Mouse (Mus musculus) induced T-regulatory cell, adult 2 months (primary cell): ENCODE results near the gene Arhgap44.

Source experiments
- DNase-seq: peaks from one replicate; pipeline ENCODE4 v3.0.0-alpha.2; 2012; ENCODE audit warnings: low read depth

Gene Arhgap44

DNA sequence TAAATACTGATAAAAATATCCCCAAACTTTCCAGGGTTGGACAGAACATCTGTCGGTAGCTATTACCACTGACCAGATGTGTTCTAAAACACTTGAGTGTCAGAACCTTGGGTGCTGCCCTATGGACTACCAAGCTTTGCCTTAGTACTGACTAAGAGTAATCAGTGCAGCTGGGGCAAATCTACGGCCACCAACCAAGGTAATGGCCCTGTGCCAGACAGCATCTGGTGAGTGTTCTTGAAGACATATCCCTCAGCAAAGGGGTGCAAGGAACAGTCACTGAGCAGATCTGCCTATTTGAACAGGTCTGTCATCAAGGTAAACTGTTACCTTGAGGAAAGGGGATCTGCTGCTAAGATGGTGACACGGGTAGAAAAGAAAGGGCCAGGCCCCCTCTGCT, 157.9 kb downstream of the Arhgap44 start:
- no peak for DNase-seq

DNA sequence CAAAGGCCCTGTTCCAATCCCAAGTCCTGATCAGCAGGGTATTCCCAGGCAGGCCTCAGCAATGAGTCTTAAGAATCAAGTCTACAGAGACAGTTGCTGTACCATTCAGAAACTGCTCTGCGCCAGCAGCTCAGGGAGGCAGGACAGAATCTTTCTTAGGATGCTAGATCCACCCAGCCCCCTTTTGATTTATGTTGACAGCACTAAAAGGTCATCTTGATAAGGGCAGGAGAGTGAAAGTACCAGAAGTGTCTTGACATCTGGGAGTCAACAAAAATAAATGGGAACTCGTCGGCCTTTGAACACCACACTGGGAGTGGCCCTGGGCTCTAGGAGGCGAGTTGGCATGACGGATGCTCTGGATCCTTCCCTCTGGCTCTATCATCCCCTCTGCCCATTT, 159.2 kb downstream of the Arhgap44 start:
- DNase-seq, result no peak

GRCm38 (mm10) chr11:65001729-65002128, 161.0 kb downstream of the Arhgap44 start:
- DNase-seq, result no peak

- no peak for DNase-seq
Measured at GRCm38 (mm10) chr11:64999685-65000084, 163.1 kb downstream of the Arhgap44 start.

DNA sequence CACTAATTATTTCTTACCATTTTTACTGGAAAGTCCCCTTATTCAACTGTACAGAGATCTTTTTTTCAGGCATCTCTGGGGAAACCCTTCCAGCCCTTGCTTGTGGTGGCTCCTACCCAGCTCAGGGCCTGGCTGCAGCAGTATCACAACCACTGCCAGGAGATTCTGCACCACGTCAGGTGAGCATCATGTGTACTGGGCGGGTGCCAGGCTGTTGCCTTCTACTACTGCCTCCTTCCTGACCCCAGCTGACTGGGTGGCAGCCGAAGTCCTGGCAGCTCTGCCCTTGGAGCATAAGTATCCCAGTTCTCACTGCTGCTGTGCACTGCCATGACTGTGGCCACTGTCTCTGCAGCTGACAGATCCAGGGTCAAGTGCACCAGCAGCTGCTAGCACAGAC, 164.3 kb downstream of the Arhgap44 start:
- no peak for DNase-seq

- no peak for DNase-seq
Measured at GRCm38 (mm10) chr11:64988556-64988955, 174.2 kb downstream of the Arhgap44 start.

DNA sequence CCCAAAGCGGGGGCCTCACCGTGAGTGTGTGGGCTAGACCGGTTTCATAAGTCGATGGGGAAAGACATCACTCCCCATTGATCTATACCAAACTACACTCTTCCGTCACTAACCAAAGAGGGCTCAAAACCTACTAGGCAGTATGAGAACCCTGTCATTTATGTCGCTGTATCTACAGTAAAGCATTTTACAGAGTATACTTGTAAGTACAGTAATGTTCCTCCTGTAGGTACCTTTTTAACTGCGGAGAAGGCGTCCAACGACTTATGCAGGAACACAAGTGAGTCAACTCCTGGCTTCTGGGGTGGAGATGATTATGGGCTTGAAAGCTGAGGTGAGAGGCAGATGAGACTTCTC, 183.3 kb downstream of the Arhgap44 start:
- no peak for DNase-seq

DNA sequence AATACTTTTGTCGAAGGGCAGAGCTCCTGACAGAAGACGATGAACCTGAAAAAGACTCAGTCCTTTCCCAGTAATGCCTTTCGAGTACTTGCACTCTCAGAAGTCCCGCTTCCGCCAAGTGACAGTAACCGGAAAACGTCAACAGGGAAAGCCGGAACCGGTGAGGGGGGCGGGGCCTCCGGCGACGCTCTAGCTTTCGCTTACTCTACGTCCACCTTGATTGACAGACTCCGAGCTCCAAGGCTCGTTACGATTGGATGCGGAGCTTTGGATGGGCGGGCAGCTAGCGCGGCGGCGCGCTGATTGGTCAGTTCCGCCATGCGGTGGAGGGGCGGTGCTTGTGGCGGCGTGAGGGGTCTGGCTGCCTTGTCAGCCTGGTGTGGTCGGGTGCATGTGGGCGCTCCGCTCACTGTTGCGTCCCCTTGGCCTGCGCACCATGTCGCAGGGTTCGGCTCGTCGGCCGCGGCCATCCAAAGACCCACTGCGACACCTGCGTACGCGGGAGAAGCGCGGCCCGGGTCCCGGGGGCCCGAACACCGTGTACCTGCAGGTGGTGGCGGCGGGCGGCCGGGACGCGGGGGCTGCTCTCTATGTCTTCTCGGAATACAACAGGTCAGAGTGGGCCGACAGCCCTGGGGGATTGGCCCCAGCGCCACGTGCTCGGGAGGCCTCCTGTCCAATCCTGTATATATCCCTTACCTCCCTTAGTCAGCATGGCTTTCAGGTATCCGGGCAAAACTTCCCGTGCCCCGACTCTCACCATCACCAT, 183.9 kb downstream of the Arhgap44 start, which contains the start of gene Elac2:
Gene Elac2, plus strand, starts transcription at position 319 of the 769 bp plus-strand sequence.
- DNase-seq, result peak; percentile 98

GRCm38 (mm10) chr11:64972418-64972817, 190.3 kb downstream of the Arhgap44 start:
- no peak for DNase-seq

GRCm38 (mm10) chr11:64971471-64971988, 191.2 kb downstream of the Arhgap44 start:
- no peak for DNase-seq

- no peak for DNase-seq
Measured at GRCm38 (mm10) chr11:64968939-64969342, 193.8 kb downstream of the Arhgap44 start.

DNA sequence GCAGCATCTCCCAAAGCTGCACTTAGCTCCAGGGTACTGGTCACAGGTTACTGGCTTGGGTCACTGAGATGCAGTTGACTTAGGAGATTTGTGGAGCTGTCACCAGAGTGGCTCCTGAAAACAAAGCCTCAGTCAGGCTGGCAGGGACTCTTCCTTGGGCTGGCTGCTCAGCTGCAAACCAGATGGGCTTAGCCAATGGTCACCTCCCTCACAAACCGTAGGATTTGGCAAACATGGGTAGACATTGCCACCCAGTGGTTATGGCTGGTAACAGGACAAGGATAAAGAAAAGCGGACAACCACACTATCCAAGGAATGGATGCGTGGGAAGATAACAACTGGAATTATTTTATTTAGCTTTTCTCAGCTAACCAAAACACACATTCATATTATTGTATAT, 194.3 kb downstream of the Arhgap44 start:
- DNase-seq, result peak; percentile 32

DNA sequence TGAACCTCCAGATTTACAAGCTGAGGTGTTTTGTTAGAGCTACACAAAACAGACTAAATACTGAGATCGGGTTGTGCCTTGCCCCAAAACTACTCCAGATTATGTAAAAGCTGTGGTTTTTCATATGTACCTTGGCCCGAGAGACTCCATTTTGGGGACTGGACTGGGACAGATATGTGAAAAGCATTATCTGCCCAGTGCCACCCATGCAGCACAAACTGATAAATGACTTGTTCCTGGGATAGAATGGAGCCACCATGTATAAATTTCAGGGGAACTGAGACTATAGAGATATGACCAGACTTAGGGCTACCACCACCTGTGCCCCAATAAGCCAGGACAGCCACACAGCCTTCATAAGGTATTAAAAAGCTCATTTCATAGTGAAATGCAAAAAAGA, 200.1 kb downstream of the Arhgap44 start:
- no peak for DNase-seq

DNA sequence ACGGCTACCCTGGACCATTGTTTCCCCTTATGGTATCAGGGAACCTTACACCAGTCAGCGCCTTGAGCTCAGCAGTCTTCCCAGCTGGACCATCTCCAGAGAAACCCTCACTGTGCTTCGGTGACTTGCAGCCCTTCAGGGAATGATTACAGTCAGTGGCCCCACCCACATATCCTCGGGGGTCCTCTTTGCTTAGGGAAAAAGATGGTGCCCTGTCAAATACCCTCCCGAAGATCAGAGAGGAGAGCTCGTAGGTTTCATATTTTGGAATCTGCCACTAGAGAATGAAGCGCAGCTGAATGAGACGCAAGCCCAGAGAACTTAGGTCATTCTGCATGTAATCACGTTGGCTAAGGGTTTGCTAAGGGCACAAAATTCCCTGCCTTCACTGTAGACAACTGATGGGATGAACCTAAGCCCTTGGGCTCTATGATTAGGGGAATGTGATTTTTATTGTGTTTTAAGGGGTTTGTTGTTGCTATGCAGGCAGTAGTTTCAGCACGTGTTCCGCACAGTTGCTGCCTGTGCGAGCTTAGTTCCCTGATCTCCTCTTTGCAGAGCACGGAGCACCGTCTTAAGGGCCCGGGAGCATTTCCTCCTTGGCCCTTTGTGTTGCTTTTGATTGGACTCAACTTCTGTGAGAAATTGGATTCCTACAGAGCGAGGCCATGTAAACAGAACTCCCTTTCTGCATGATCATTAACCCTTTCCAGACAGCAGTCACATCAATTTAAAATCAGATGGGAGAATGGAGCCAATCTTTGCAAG, 205.6 kb downstream of the Arhgap44 start:
- no peak for DNase-seq
